Comparison of ENCODE assay signal across 8 mouse cellular contexts in genomic region chr5:28293990-28294389, GRCm38 (mm10). TPM values are rescaled to one million over a fixed set of nuclear protein-coding genes. Genes with fewer than 3 reads are reported as not detected.
DNase-seq lines count a peak whose midpoint lies in the region; ATAC-seq and TF ChIP-seq lines count a peak whose summit lies in the region.

No protein-coding gene starts in this region.

- H3K27me3 ChIP-seq in kidney, embryonic 16.5 days (ENCODE audit: insufficient read depth, low read length), result no peaks in the 10 kb centered on the region
- H3K27me3 ChIP-seq in forebrain, postnatal 0 days (ENCODE audit: insufficient read depth, low read length), result no peaks in the 10 kb centered on the region
- no peaks in the 10 kb centered on the region for H3K27me3 ChIP-seq in limb, embryonic 11.5 days (ENCODE audit: control insufficient read depth, insufficient read depth, low read length)

- DNase-seq in kidney, adult 18-20 months, result peak; percentile 89
- peak; percentile 57 for DNase-seq in c-Kit-negative CD71-positive TER-119-positive erythroid progenitor cells, embryonic 14.5 days (ENCODE audit: low read depth, low spot score)
- peak; percentile 79 for DNase-seq in forebrain, postnatal 0 days
- DNase-seq in limb, embryonic 11.5 days (ENCODE audit: low spot score), result peak; percentile 93
- DNase-seq in ovary, adult 18-20 months (ENCODE audit: low spot score), result peak; percentile 19
- DNase-seq in thymus, postnatal 0 days (ENCODE audit: low spot score), result peak; percentile 73

- H3K36me3 ChIP-seq in kidney, embryonic 16.5 days (ENCODE audit: insufficient read depth, low read length), result no peaks in the 10 kb centered on the region
- H3K36me3 ChIP-seq in forebrain, postnatal 0 days (ENCODE audit: insufficient read depth), result no peaks in the 10 kb centered on the region
- H3K36me3 ChIP-seq in limb, embryonic 11.5 days (ENCODE audit: control insufficient read depth, insufficient read depth, low read length), result no peaks in the 10 kb centered on the region

- WGBS in kidney, embryonic 16.5 days, result 7% methylated on average over 6 of the region's 6 CpGs
- WGBS in forebrain, postnatal 0 days, result 7% methylated on average over 6 of the region's 6 CpGs
- 6% methylated on average over 6 of the region's 6 CpGs for WGBS in limb, embryonic 11.5 days

- H3K27ac ChIP-seq in kidney, embryonic 16.5 days (ENCODE audit: low read length), result no peak overlapping the region
- no peak overlapping the region for H3K27ac ChIP-seq in forebrain, postnatal 0 days (ENCODE audit: low read depth, low read length)
- no peak overlapping the region for H3K27ac ChIP-seq in limb, embryonic 11.5 days (replicated peaks; ENCODE audit: low read depth, low read length)

- H3K4me1 ChIP-seq in kidney, embryonic 16.5 days (ENCODE audit: insufficient read depth, low read length), result 0 out of 2 replicates have a peak, but pooled peaks cover 3% of the 10 kb centered on the region
- no peaks in the 10 kb centered on the region for H3K4me1 ChIP-seq in forebrain, postnatal 0 days (ENCODE audit: insufficient read depth)
- no peaks in the 10 kb centered on the region for H3K4me1 ChIP-seq in limb, embryonic 11.5 days (ENCODE audit: control insufficient read depth, insufficient read depth, low read length)

- no peak overlapping the region for H3K4me2 ChIP-seq in kidney, embryonic 16.5 days (replicated peaks; ENCODE audit: low read depth, low read length)
- no peak overlapping the region for H3K4me2 ChIP-seq in forebrain, postnatal 0 days (ENCODE audit: low read depth)
- no peak overlapping the region for H3K4me2 ChIP-seq in limb, embryonic 11.5 days (ENCODE audit: low read depth, severe bottlenecking)

- H3K9ac ChIP-seq in kidney, embryonic 16.5 days (replicated peaks; ENCODE audit: low read length), result no peak overlapping the region
- H3K9ac ChIP-seq in forebrain, postnatal 0 days, result no peak overlapping the region
- H3K9ac ChIP-seq in limb, embryonic 11.5 days (ENCODE audit: low read length), result no peak overlapping the region

- TF ChIP-seq CTCF in forebrain, postnatal 0 days (IDR thresholded peaks at IDR 0.05; ENCODE audit: low read depth), result peak; percentile 97

- H3K4me3 ChIP-seq in kidney, embryonic 16.5 days (ENCODE audit: low read length), result no peak overlapping the region
- no peak overlapping the region for H3K4me3 ChIP-seq in forebrain, postnatal 0 days (ENCODE audit: low read depth, low read length)
- H3K4me3 ChIP-seq in limb, embryonic 11.5 days (ENCODE audit: low read depth, low read length), result no peak overlapping the region

- no peaks in the 10 kb centered on the region for H3K9me3 ChIP-seq in kidney, embryonic 16.5 days (ENCODE audit: low read length)
- H3K9me3 ChIP-seq in forebrain, postnatal 0 days (ENCODE audit: low read length), result no peaks in the 10 kb centered on the region
- H3K9me3 ChIP-seq in limb, embryonic 11.5 days (ENCODE audit: control insufficient read depth, low read length), result no peaks in the 10 kb centered on the region

- no peak for ATAC-seq in kidney, embryonic 16.5 days (ENCODE audit: low FRiP score, low TSS enrichment)
- no peak for ATAC-seq in forebrain, postnatal 0 days
- ATAC-seq in inflammation-experienced regulatory T-cells, adult 6 months, result peak; percentile 60
- ATAC-seq in limb, embryonic 11.5 days (ENCODE audit: insufficient number of reproducible peaks, low FRiP score, low TSS enrichment, low read depth), result no peak

RNA-seq across cellular contexts. Expression of gene Rbm33, which starts 22.9 kb away (rescaled TPM):
- 9.4 and 11.7 TPM in 2 replicates for polyA plus RNA-seq in kidney, embryonic 16.5 days (2015; fragmentation: Nextera tagmentation; extraction: Ambion mirVana)
- total RNA-seq in forebrain, postnatal 0 days (2014; rRNA removed), result 25.9 and 41.7 TPM in 2 replicates
- polyA plus RNA-seq in forebrain, postnatal 0 days (2015; fragmentation: Nextera tagmentation; extraction: Ambion mirVana), result 11.4 and 12.5 TPM in 2 replicates
- 10 to 100 TPM in 2 of 3 experiments, 1 to 10 TPM in 1; 9.1 to 14.9 (median 13.9) TPM for polyA plus RNA-seq in inflammation-experienced regulatory T-cells, adult 6 months (2017; shearing (Covaris generic))
- 16.4 and 18.5 TPM in 2 replicates for polyA plus RNA-seq in limb, embryonic 11.5 days (2014; fragmentation: Nextera tagmentation; extraction: Ambion mirVana)
- polyA plus RNA-seq in thymus, postnatal 0 days (2015; fragmentation: Nextera tagmentation; extraction: Ambion mirVana), result 9.0 and 12.5 TPM in 2 replicates

RNA-seq across cellular contexts. Expression of gene Cnpy1, which starts 48.4 kb away (rescaled TPM):
- polyA plus RNA-seq in kidney, embryonic 16.5 days (2015; fragmentation: Nextera tagmentation; extraction: Ambion mirVana), result 0.12 and 0.15 TPM in 2 replicates
- total RNA-seq in forebrain, postnatal 0 days (2014; rRNA removed), result 0.38 and 1.6 TPM in 2 replicates
- 0.40 and 0.44 TPM in 2 replicates for polyA plus RNA-seq in forebrain, postnatal 0 days (2015; fragmentation: Nextera tagmentation; extraction: Ambion mirVana)
- not detected for polyA plus RNA-seq in inflammation-experienced regulatory T-cells, adult 6 months (2017; shearing (Covaris generic))
- 0.14 TPM in 1 of 2 replicates, not detected in the other for polyA plus RNA-seq in limb, embryonic 11.5 days (2014; fragmentation: Nextera tagmentation; extraction: Ambion mirVana)
- 0.10 TPM in 1 of 2 replicates, not detected in the other for polyA plus RNA-seq in thymus, postnatal 0 days (2015; fragmentation: Nextera tagmentation; extraction: Ambion mirVana)

Comparison
In these comparisons a context has a peak if more than half of its experiments do, and no peak if none do; other contexts are left out.
1. DNase-seq: peak in every context shown above with its lines; median percentile 93 in limb, embryonic 11.5 days; 89 in kidney, adult 18-20 months; 79 in forebrain, postnatal 0 days; 73 in thymus, postnatal 0 days; 57 in c-Kit-negative CD71-positive TER-119-positive erythroid progenitor cells, embryonic 14.5 days; 19 in ovary, adult 18-20 months.